Mouse (Mus musculus): Measurements from ENCODE around the gene Apoh.

The Apoh gene

DNA sequence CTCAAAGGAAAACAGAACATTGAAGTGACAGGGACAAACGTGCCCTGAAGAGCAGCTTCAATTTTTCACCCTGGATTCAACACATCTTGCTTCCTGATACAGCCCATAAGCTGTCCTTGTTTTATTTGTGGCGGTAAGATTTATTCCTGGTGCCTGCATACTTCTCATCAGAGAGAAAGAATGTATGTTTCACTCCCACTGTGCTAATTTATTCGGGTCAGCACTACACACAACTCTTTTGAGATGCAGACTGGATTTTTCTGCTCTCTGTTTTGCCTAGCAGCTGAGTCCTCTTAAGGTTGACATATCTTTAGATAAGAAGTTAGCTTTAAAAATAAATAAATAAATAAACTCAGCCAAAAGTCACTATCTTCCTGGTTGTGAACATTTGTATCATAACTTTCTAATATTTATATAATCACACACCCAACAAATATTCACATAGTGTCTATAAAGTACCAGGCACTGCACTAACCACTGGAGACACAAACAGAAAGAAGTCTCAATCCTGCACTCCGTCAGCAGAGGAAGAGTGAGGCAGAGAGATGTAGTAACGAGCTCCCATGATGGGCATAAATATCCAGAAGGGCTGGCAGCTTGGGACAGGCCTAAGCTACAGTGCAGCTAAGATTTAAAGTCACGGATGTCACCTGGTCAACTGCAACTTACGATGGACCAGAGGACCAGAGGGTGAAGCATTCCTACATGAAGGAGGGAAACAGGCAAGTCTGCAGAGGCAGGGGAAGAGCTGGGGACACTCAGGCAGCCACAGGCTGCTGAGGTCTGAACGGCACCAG, 9.4 kb upstream of the Apoh start:
- DNase-seq (ENCODE audit: low spot score in 2 of 2): no peak

GRCm38 (mm10) chr11:108334658-108335057, 8.5 kb upstream of the Apoh start:
- no peak for DNase-seq (ENCODE audit: low spot score in 2 of 2)

DNA sequence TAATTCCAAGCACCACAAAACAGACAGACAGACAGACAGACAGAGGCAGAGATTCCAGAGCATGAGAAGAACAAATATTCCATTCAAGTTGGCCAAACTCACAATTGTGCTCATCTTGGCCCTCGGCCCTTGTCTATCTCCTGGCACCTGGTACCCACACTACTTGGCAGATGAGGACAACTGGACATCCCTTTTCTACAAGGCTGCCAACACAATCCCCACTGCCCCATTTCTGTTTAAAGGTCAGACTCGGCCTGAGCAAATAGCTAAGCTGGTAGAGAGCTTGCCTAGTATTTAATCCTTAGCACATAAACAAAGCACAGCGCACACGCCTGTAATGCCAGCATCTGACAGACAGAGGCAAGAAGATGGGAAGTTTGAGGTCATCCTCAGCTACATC, 7.6 kb upstream of the Apoh start:
- DNase-seq (ENCODE audit: low spot score in 2 of 2): no peak

DNA sequence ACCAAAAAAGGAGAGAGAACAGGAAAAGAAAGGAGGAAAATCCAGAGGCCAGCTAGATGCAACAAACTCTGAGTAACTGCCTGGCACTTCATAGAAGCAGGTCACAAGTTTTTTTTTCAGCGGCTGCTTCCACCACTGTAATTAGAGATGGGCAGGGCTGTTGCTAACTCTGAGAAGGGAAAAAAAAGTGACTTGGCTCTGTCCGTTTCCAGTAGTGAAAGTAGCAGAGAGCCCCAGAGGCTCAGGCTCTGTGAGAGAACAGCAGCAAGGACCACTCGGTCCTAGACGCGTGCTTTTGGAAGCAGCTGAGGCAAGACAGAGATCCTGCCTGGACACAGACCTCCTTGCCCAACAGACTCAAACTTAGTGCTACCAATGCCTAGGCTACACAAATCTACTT, 6.7 kb upstream of the Apoh start:
- DNase-seq (ENCODE audit: low spot score in 2 of 2): no peak

- no peak for DNase-seq (ENCODE audit: low spot score in 2 of 2)
These were observed 2.9 kb upstream of the Apoh start for GRCm38 (mm10) chr11:108340293-108340692.

- DNase-seq (ENCODE audit: low spot score in 2 of 2): no peak
These were observed 1.4 kb upstream of the Apoh start for GRCm38 (mm10) chr11:108341783-108342182.

DNA sequence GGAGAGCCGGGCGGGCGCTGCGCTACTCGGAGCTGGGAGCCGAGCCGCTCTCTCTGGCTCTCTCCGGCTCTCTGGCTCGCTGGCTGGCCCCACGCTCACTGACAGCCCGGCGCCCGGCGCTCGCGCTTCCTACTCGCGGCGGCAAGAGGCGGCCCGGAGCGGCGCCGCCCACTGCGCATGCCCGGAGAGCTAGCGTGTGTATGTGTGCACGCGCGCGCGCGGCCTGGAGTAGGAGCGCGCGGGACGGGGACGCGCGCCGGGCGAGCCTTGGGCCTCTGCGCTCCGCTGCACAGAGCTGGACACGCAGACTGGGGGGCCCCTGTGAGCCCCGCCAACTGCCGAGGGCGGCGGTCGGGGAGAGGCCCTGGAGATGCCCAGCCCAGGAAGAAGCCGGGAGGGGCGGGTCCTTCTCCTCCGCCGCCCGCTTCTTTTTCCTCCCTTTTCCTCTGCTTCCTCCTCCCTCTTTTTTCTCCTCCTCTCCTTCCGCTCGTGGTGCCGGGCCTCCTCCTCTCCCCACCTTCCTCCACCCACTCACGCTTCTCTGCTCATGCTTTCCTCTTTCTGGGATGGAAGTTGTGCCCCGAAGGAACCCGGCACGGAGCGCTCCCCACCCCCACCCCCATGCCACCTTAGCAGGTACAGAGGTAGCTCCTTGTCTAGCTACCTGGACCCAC, 772 bp downstream of the Apoh start, which contains the start of gene Prkca:
Gene Prkca, minus strand, starts transcription at position 140 of the 674 bp plus-strand sequence.
- DNase-seq (ENCODE audit: low spot score in 2 of 2): peak; percentile 94 to 95

DNA sequence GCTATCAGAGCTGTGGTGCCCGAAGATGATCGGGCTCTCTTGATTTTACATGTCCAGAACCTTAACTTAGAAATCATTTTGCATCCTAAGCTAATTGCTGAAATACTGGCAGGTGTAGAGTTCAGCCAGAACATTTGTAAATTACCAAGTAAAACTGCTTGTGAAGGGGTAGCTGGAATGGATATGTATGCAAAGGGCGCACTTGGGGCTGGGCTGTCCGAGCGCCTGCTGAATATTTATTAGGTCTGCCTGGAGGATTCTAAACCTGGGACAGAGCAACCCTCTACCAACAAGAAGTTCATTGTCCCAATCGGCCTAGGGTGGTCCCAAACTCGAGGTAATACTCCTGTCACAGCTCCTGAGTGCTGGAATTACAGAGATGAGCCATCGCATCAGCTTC, 1.6 kb downstream of the Apoh start:
- DNase-seq (ENCODE audit: low spot score in 2 of 2): no peak

DNA sequence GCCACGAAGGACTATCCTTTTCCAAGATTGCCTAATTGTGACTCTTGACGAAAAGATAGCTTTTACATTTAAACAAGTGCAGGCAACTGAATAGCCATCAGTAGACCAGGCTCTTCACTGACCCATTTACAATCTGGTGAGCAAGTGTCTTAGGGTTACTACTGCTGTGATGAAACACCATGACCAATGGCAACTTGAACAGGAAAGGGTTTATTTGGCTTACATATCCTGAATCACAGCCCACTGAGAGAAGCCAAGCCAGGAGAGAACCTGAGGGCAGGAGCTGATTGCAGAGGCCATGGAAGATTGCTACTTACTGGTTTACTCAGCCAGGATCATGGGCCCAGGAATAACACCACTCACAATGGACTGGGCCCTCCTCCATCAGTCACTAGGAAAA, 2.2 kb downstream of the Apoh start:
- no peak for DNase-seq (ENCODE audit: low spot score in 2 of 2)

GRCm38 (mm10) chr11:108350799-108351198, 7.6 kb downstream of the Apoh start:
- DNase-seq (ENCODE audit: low spot score in 2 of 2): no peak

GRCm38 (mm10) chr11:108352842-108353388, 9.8 kb downstream of the Apoh start:
- DNase-seq (ENCODE audit: low spot score in 2 of 2): no peak

DNA sequence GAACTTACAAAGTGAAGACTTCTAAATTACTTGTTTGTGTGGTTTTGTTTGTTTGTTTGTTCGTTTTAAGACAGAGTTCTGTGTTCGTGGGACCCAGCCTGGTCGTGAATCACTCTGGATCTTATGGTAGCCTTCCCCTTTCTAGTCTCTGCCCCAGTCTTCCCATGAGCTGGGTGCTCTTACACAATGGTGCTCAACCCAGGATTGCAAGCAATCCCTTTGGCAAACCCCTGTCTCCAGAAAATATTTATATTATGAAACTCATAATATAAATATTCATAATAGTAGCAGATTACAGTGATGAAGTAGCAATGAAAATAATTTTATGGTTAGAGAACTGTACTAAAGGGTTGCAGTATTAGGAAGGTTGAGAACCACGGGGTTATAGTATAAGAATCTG, 12.9 kb downstream of the Apoh start:
- DNase-seq (ENCODE audit: low spot score in 2 of 2): no peak

GRCm38 (mm10) chr11:108358911-108359310, 15.8 kb downstream of the Apoh start:
- no peak for DNase-seq (ENCODE audit: low spot score in 2 of 2)

- DNase-seq (ENCODE audit: low spot score in 2 of 2): no peak
These were observed 17.8 kb downstream of the Apoh start for GRCm38 (mm10) chr11:108360983-108361382.

DNA sequence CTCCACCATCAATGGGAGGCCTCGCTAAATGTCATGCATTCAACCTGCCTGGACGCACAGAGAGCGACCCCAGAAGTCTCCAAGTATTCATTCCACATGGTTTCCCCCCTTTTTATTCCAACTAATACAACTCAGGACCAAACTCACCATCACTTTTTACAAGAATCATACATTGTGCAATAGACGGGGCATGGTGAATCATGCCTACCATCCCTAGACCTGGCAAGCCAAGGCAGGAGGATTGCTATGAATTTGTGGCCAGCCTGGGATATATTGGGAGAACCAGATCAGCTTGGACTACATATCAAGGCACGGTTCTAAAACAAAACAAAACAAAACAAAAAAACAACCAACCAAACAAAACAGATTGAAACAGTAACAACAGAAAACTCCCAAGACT, 19.8 kb downstream of the Apoh start:
- no peak for DNase-seq (ENCODE audit: low spot score in 2 of 2)

- DNase-seq (ENCODE audit: low spot score in 2 of 2): no peak
These were observed 20.8 kb downstream of the Apoh start for GRCm38 (mm10) chr11:108363991-108364390.

DNA sequence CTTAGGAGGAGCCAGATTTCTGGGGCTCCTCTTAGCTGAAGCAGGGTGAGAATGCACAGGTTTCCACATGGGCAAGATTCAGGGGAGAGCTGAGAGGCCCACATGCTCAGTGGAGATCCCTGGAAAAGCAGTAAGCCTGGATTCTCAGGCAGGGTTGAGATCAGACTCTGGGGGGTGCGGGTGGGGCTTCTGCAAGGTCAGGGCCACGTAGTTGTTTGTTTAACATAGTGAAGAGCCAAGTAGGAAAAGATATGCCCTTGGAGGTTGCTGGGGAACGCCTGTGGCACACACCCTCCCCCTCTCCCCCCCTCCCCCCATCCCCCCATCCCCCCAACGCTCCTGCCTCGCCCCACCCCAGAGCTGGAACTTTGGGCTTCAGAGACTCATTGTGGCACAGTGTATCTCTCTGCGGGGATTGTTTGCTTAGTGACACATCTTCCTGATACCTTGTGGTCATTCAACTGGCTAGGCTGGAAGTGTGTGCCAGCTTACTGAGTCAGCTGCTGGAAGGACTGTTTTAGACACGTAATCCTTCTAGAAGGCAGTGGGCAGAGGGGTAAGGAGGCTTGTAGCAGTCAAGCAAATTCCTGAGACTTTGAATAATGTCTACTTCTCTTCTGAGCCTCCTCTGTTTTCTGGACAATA, 21.9 kb downstream of the Apoh start:
- no peak for DNase-seq (ENCODE audit: low spot score in 2 of 2)

GRCm38 (mm10) chr11:108365600-108365999, 22.4 kb downstream of the Apoh start:
- DNase-seq (ENCODE audit: low spot score in 2 of 2): no peak

DNA sequence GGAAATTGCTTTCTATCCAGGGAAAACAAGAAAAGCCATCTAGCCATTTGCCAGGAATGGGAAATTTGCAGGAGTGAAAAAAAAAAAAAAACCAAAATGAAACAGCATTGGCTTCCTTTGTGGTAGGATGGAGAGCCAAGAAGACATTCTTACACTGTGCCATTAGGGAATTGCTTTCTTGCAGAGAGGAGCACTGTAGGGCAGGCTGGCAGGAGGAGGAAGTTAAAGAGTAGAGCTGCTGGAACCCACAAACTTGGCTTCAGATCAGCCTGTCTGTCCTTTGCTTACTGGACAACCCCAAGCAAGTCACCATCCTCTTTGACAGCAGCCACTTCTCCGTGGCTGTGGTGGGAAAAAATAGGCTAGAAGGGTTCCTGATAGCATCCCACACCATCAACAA, 23.9 kb downstream of the Apoh start:
- DNase-seq (ENCODE audit: low spot score in 2 of 2): no peak

- DNase-seq (ENCODE audit: low spot score in 2 of 2): no peak
These were observed 33.7 kb downstream of the Apoh start for GRCm38 (mm10) chr11:108376815-108377214.

GRCm38 (mm10) chr11:108377680-108378362, 34.7 kb downstream of the Apoh start:
- DNase-seq (ENCODE audit: low spot score in 2 of 2): peak; percentile 79 to 90

DNA sequence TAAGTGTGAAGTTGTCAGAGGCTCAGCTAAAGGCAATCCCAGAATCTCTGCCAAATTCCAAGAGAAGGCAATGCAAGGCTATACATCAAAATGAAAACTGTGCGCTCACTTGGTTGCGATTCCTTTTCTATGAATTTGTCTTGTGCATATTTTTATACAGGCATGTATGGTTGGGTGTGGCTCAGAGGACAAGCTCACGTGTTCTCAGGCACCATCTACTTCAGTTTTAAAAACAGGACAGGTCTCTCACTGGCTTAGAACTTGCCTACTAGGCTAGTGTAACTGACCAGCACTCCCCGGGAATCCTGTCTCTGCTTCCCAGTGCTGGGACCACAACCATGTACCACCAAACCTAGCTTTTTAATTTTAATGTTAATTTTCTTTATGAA, 35.2 kb downstream of the Apoh start:
- DNase-seq (ENCODE audit: low spot score in 2 of 2): peak in 1 of 2 experiments; percentile 2

All from frontal cortex, postnatal 36 days (tissue).